Mouse (Mus musculus): Measurements from ENCODE around the gene Cacna1d. TPM values are rescaled to one million over a fixed set of nuclear protein-coding genes. Genes with fewer than 3 reads are reported as not detected.

Gene Cacna1d
- polyA plus RNA-seq, 1 experiment from 2014 or later: 10.0 TPM

DNA sequence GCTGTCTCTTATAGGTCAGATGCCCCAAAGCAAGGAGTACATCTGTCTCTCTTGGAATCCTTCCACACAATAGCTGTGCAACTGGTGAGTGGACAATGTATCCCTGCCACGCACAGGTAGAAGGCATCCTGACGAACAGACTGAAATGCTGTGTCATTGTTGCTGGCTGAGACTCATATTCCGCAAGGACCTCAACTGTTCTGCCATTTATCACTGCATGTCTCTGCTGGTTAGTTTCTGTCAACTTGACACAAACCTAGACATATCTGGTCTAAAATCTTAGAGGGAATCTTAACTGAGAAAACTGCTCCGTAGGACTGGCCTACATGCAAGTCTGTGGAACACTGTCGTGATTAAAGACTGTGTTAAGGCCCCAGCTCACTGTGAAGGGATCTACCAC is 246.5 kb downstream of the Cacna1d start:
- H3K9ac ChIP-seq: no peak overlapping the region
- no peak overlapping the region for H3K4me2 ChIP-seq
- no peak overlapping the region for H3K27ac ChIP-seq (ENCODE audit: poor library complexity, severe bottlenecking)
- no peak overlapping the region for H3K4me3 ChIP-seq
- no peaks in the 10 kb centered on the region for H3K27me3 ChIP-seq (replicated peaks)
- ATAC-seq (ENCODE audit: insufficient number of reproducible peaks, low FRiP score): no peak
- H3K36me3 ChIP-seq: no peaks in the 10 kb centered on the region
- WGBS: 83% methylated on average over 5 of the region's 5 CpGs
- H3K9me3 ChIP-seq (replicated peaks): no peaks in the 10 kb centered on the region
- H3K4me1 ChIP-seq (replicated peaks): 0 out of 2 replicates have a peak, but pooled peaks cover 4% of the 10 kb centered on the region

DNA sequence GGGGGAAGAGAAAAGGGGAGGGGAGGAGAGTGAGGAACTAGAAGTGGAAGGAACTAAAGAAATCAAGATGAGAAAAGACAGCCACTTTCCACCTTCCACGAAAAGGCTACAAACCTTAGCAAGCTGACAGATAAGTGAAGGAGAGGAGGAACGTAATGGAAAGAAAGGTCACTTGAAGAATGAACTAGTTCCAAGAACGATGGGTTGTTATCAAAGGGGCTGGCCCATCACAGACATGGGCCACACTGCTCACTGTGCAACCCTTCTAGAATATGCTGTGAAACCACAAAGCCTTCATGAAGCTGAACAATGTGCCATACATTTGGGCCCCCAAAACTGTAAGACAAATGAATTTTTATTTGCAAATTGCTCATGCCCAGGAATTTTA is 248.4 kb downstream of the Cacna1d start:
- WGBS: 44% methylated on average over 3 of the region's 3 CpGs
- Histone ChIP-seq H3K27ac (ENCODE audit: poor library complexity, severe bottlenecking) (no peak overlapping the region), H3K27me3 (replicated peaks) (no peaks in the 10 kb centered on the region), H3K4me2 (no peak overlapping the region), H3K4me3 (no peak overlapping the region), H3K9me3 (replicated peaks) (no peaks in the 10 kb centered on the region), H3K9ac (no peak overlapping the region), H3K36me3 (no peaks in the 10 kb centered on the region), H3K4me1 (replicated peaks) (0 out of 2 replicates have a peak, but pooled peaks cover 4% of the 10 kb centered on the region)
- ATAC-seq (ENCODE audit: insufficient number of reproducible peaks, low FRiP score): no peak

DNA sequence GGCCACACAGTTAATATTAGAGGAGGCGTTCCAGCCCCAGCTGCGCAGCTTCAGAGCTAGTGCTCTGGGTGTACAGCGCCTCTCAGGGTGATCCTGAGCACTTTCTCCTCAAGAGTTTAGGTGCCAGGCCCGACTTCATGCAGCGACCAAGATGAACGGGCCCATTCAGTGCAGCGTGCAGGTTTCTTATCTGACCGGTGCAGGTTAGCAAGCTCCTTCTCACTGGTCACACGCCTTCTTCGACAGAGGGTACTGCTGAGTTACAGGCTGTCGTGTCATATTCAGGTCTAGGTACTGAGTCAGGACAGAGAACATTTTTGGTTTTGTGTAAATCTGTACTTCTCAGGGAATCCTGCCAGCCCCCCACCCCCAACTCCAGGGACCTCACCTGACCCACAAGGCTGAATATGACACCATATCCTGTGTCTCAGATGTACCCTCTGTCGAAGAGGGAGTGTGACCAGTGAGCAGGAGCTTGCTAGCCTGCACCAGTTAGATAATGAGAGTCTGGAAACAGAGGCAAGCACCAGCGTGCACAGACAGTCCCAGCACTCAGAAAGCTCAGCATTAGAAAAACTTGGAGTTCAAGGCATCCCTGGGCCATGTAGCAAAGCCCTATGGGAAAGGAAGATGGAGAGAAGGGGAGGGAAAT is 249.0 kb downstream of the Cacna1d start:
- H3K4me2 ChIP-seq: no peak overlapping the region
- H3K36me3 ChIP-seq: no peaks in the 10 kb centered on the region
- H3K27me3 ChIP-seq (replicated peaks): no peaks in the 10 kb centered on the region
- no peak overlapping the region for H3K27ac ChIP-seq (ENCODE audit: poor library complexity, severe bottlenecking)
- H3K4me3 ChIP-seq: no peak overlapping the region
- no peaks in the 10 kb centered on the region for H3K9me3 ChIP-seq (replicated peaks)
- ATAC-seq (ENCODE audit: insufficient number of reproducible peaks, low FRiP score): 0 out of 2 replicates have a peak, but pooled peaks have one; percentile 51
- 78% methylated on average over 13 of the region's 13 CpGs for WGBS
- no peak overlapping the region for H3K9ac ChIP-seq
- H3K4me1 ChIP-seq (replicated peaks): 0 out of 2 replicates have a peak, but pooled peaks cover 4% of the 10 kb centered on the region

DNA sequence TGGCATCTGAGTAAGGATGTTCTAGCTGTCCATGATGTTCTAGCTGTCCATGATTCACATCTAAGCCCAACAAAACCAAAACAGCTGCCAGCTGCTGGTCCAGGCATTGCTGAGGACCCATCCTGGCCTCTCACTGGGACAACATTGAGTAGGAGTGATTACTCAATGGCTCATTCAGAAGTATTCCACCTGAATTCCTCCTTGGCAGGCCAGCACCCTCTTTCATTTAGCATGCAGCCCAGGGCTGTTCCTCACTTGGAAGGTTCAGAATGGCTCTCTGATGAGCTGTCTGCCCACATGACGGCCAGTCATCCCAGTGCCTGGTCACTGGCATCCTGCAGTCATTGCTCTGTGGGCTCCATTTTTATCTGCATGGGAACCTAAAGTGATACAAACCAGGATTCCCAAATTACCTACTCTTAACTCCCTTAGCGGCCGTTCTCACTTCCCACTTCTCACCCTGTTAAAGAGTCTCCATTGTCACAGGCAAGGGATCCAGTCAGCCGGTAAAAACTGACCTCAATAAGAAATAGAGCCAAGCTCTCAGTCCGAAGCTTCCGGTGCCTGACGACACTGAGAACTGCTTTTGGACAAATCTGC is 250.2 kb downstream of the Cacna1d start:
- no peak for ATAC-seq (ENCODE audit: insufficient number of reproducible peaks, low FRiP score)
- no peak overlapping the region for H3K27ac ChIP-seq (ENCODE audit: poor library complexity, severe bottlenecking)
- 73% methylated on average over 7 of the region's 7 CpGs for WGBS
- H3K36me3 ChIP-seq: no peaks in the 10 kb centered on the region
- no peak overlapping the region for H3K4me3 ChIP-seq
- H3K9me3 ChIP-seq (replicated peaks): no peaks in the 10 kb centered on the region
- 0 out of 2 replicates have a peak, but pooled peaks cover 4% of the 10 kb centered on the region for H3K4me1 ChIP-seq (replicated peaks)
- H3K9ac ChIP-seq: no peak overlapping the region
- H3K4me2 ChIP-seq: no peak overlapping the region
- no peaks in the 10 kb centered on the region for H3K27me3 ChIP-seq (replicated peaks)

DNA sequence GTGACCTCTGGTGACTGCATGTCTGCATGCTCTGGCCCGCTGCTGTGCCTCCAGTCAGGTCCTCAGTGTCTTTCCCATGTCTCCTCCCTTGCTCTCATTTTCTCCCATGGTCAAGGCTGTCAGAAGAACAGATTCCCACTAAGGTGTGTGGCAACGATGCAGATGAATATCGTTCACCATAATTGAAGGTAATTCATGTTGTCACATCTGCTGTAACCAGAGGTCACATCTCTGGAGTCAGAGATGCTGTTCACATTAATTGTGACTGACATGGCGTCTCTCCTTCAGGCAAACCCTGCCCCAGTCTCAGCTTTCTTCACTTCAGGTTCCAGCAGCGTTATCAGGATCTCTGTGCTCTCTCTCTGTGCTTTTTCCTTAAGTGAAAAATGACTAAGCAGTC is 252.4 kb downstream of the Cacna1d start:
- no peaks in the 10 kb centered on the region for H3K36me3 ChIP-seq
- WGBS: 85% methylated on average over 5 of the region's 5 CpGs
- no peak overlapping the region for H3K9ac ChIP-seq
- ATAC-seq (ENCODE audit: insufficient number of reproducible peaks, low FRiP score): no peak
- no peak overlapping the region for H3K4me2 ChIP-seq
- no peaks in the 10 kb centered on the region for H3K27me3 ChIP-seq (replicated peaks)
- 0 out of 2 replicates have a peak, but pooled peaks cover 4% of the 10 kb centered on the region for H3K4me1 ChIP-seq (replicated peaks)
- no peak overlapping the region for H3K27ac ChIP-seq (ENCODE audit: poor library complexity, severe bottlenecking)
- H3K9me3 ChIP-seq (replicated peaks): no peaks in the 10 kb centered on the region
- H3K4me3 ChIP-seq: no peak overlapping the region

DNA sequence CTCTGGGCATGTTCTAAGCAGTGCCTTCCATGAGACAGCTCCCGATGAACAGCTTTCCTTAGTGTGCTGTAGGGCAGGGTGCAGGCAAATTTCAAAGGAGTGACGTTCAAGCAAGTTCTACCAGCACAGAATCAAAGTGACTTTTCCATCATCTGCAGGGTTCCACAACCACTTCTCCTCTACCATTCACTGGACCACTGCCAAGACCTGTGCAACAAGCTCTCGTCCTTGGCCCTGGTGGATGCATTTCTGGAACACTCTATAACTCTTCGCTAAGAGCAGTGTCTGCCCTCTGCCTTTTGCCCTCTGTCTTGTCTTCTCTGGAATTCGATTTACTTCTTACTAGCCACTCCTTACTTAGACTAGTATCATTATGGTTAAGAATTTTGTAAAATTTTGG is 266.1 kb downstream of the Cacna1d start:
- Histone ChIP-seq H3K4me2 (no peak overlapping the region), H3K9me3 (replicated peaks) (no peaks in the 10 kb centered on the region), H3K27me3 (replicated peaks) (no peaks in the 10 kb centered on the region), H3K36me3 (no peaks in the 10 kb centered on the region), H3K27ac (ENCODE audit: poor library complexity, severe bottlenecking) (no peak overlapping the region), H3K4me3 (no peak overlapping the region), H3K4me1 (replicated peaks) (peaks cover 9% of the 10 kb centered on the region; the same call in 1 of the 2 replicates), H3K9ac (no peak overlapping the region)
- no peak for ATAC-seq (ENCODE audit: insufficient number of reproducible peaks, low FRiP score)
- 62% methylated on average over 5 of the region's 5 CpGs for WGBS

DNA sequence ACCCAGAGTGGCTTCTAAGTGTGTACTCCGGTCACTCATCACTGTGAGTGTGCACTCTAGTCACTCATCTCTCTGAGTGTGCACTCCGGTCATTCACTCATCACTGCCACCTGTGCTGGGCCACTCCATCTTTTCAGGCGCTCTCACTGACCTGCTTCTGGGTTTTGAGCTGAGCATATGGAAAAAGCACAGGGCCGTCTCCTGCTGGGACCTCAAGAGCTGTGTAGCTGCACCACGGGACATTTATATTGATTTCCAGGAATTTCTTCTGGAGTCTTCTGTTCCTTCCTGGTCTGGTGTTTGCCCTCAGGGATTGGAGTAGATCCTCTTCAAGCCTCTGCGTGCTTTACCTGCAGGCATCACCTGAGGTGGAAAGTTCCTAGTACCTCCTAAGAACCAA is 269.2 kb downstream of the Cacna1d start:
- H3K4me1 ChIP-seq (replicated peaks): peaks cover 21% of the 10 kb centered on the region
- H3K36me3 ChIP-seq: no peaks in the 10 kb centered on the region
- H3K9ac ChIP-seq: no peak overlapping the region
- ATAC-seq (ENCODE audit: insufficient number of reproducible peaks, low FRiP score): no peak
- WGBS: 83% methylated on average over 6 of the region's 6 CpGs
- H3K4me2 ChIP-seq: no peak overlapping the region
- H3K27me3 ChIP-seq (replicated peaks): no peaks in the 10 kb centered on the region
- H3K9me3 ChIP-seq (replicated peaks): no peaks in the 10 kb centered on the region
- no peak overlapping the region for H3K27ac ChIP-seq (ENCODE audit: poor library complexity, severe bottlenecking)
- H3K4me3 ChIP-seq: no peak overlapping the region

DNA sequence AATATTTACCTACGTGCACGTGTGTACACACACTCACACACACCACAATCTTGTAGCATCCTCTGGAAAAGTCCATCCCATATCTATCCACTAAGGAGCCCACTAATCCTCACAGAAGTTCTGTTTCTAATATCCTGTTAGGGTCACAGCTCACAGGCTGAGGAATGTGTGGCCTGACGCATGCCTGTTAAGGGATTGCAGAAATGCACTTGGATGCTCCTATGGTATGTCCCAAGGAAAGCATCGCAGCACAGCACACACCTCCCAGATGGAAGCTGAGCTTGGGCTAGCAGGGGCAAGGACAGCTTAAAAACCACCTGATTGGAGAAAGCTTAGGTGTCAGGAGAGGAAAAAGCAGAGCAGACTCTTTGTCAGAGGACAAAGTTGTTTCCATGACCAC is 271.4 kb downstream of the Cacna1d start:
- Histone ChIP-seq H3K4me2 (no peak overlapping the region), H3K27me3 (replicated peaks) (no peaks in the 10 kb centered on the region), H3K4me3 (no peak overlapping the region), H3K4me1 (replicated peaks) (peaks cover 24% of the 10 kb centered on the region), H3K9me3 (replicated peaks) (no peaks in the 10 kb centered on the region), H3K9ac (no peak overlapping the region), H3K27ac (ENCODE audit: poor library complexity, severe bottlenecking) (no peak overlapping the region), H3K36me3 (no peaks in the 10 kb centered on the region)
- 62% methylated on average over 4 of the region's 4 CpGs for WGBS
- no peak for ATAC-seq (ENCODE audit: insufficient number of reproducible peaks, low FRiP score)

DNA sequence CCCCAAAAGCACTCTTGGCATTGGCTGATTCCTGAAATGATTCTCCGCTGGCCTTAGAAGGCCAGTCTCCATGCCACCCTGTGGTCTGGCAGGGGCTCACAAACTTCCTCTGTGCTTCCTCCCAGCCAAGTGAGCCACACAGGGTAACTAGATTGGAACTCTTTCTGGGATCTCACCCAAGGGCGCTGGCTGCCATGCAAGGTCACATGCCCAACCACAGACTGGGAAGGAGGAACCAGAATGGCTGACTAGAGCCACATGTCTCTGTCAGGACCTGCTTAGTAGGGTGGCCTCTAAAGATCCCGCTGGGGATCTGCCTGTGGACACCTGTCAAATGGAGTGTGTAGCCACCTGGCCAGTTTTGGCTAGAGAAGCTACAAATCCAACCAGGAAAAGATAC is 273.1 kb downstream of the Cacna1d start:
- Histone ChIP-seq H3K27ac (ENCODE audit: poor library complexity, severe bottlenecking) (no peak overlapping the region), H3K9ac (no peak overlapping the region), H3K9me3 (replicated peaks) (no peaks in the 10 kb centered on the region), H3K4me1 (replicated peaks) (peaks cover 24% of the 10 kb centered on the region), H3K4me2 (no peak overlapping the region), H3K36me3 (no peaks in the 10 kb centered on the region), H3K27me3 (replicated peaks) (no peaks in the 10 kb centered on the region), H3K4me3 (no peak overlapping the region)
- ATAC-seq (ENCODE audit: insufficient number of reproducible peaks, low FRiP score): no peak
- 85% methylated on average over 3 of the region's 3 CpGs for WGBS

DNA sequence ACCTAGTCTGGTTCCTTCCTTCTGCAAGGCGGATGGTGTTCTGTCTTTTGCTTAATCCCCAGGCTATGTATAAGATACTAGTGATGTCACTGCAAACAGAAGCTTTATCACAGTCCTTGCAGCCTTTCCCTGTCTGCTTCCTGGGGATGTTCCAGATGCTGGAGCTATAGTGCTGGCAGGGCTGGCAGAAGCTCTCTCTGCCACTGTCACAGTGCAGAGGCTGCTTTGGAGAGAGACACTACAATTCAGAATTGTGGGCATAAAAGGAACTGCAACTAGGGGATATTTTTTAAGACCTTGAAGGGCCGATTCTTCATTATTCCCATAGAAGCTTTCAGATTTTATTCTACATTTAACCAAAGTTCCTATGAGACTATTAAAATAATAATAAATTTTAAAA is 274.1 kb downstream of the Cacna1d start:
- H3K27ac ChIP-seq (ENCODE audit: poor library complexity, severe bottlenecking): no peak overlapping the region
- no peak overlapping the region for H3K9ac ChIP-seq
- H3K4me2 ChIP-seq: no peak overlapping the region
- no peak for ATAC-seq (ENCODE audit: insufficient number of reproducible peaks, low FRiP score)
- H3K4me1 ChIP-seq (replicated peaks): peaks cover 20% of the 10 kb centered on the region
- H3K27me3 ChIP-seq (replicated peaks): no peaks in the 10 kb centered on the region
- no peaks in the 10 kb centered on the region for H3K36me3 ChIP-seq
- H3K4me3 ChIP-seq: no peak overlapping the region
- 67% methylated on average over 2 of the region's 2 CpGs for WGBS
- H3K9me3 ChIP-seq (replicated peaks): no peaks in the 10 kb centered on the region

DNA sequence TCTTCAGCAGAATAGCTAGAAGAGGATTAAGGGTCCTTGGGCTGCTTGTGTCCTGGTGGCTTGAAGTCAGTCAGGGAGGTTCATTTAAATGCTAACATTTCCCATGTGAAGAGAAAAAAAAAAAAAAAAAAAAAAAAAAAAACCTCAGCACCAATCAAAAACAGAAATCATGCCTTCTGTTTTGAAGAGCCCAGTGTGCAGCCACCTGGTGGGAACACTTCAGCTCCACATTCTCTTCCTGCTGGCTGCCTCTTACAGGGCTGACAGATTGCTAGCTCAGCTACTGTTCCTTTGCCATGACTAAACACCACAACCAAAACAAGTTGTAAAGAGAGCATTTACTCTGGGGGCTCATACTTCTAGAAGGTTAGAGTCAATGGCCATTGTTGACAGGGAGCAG is 283.1 kb downstream of the Cacna1d start:
- H3K9me3 ChIP-seq (replicated peaks): no peaks in the 10 kb centered on the region
- no peaks in the 10 kb centered on the region for H3K27me3 ChIP-seq (replicated peaks)
- H3K4me3 ChIP-seq: no peak overlapping the region
- H3K27ac ChIP-seq (ENCODE audit: poor library complexity, severe bottlenecking): no peak overlapping the region
- ATAC-seq (ENCODE audit: insufficient number of reproducible peaks, low FRiP score): no peak
- no peak overlapping the region for H3K4me2 ChIP-seq
- H3K36me3 ChIP-seq: no peaks in the 10 kb centered on the region
- H3K9ac ChIP-seq: no peak overlapping the region
- peaks cover 15% of the 10 kb centered on the region for H3K4me1 ChIP-seq (replicated peaks)

DNA sequence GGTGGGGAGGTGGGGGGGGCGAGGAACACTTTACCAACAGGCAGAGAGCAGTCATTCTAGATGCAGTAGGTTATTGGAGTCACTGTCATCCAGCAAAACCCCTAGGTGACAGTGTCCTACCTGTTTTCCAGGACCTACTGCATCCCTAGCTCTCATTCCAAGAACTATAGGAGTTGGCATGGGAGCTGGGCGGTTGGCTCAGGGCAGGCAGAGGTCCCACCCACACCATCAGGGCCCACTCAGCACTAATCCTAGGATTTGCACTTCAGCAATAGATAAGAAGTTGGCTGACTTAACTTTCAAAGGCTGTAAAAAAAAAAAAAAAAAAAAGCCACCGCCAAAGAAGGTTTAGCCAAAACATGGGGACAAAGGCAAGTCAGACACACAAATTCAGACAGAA is 285.4 kb downstream of the Cacna1d start:
- peaks cover 15% of the 10 kb centered on the region for H3K4me1 ChIP-seq (replicated peaks)
- H3K27me3 ChIP-seq (replicated peaks): no peaks in the 10 kb centered on the region
- no peak overlapping the region for H3K27ac ChIP-seq (ENCODE audit: poor library complexity, severe bottlenecking)
- no peak overlapping the region for H3K4me3 ChIP-seq
- 28% methylated on average over 3 of the region's 3 CpGs for WGBS
- H3K9me3 ChIP-seq (replicated peaks): no peaks in the 10 kb centered on the region; the same call in 1 of the 2 replicates
- ATAC-seq (ENCODE audit: insufficient number of reproducible peaks, low FRiP score): no peak
- H3K4me2 ChIP-seq: no peak overlapping the region
- H3K9ac ChIP-seq: no peak overlapping the region
- H3K36me3 ChIP-seq: no peaks in the 10 kb centered on the region

All from heart, embryonic 12.5 days (tissue).